Mouse (Mus musculus): ENCODE measurements around the gene S100a2.

GRCm38 (mm10) chr3:90595556-90595955, 5.5 kb downstream of the S100a2 start:
- TF ChIP-seq POLR2A (IDR thresholded peaks at IDR 0.05; ENCODE audit: extremely low read depth, insufficient read depth, low read length) (no peak), CTCF (IDR thresholded peaks at IDR 0.05; ENCODE audit: low read depth, low read length) (no peak)

All from liver, adult 2 months (tissue).